Mouse (Mus musculus): Measurements from ENCODE around the gene Bdp1. TPM values are rescaled to one million over a fixed set of nuclear protein-coding genes. Genes with fewer than 3 reads are reported as not detected.
"Not testable (repeated sequence)": the region's sequence is repeated elsewhere in the genome, so short reads cannot be mapped to it uniquely, and the experiment has no call there.

Gene Bdp1
- polyA plus RNA-seq, 1 experiment from 2014 or later = 32.4 TPM

DNA sequence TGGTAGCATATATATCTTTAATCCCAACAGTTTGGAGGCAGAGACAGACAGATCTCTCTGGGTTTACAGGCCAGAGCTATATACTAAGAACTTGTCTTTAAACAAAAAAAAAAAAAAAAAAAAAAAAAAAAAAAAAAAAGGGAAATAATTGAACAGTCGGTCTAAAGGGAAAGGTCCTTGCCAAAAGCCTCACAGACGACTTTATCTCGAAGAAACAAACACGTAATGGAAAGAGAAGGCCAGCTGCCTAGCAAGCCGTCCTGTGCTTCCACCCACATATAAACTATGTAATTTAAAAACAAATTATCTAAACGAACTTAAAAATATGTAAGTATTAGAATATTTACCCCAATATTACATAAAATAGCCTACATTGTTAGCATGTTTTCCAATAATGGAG is 36.0 kb downstream of the Bdp1 start:
- Histone ChIP-seq H3K4me1 (no peaks in the 10 kb centered on the region), H3K9ac (no peak overlapping the region), H3K4me2 (replicated peaks) (no peak overlapping the region), H3K9me3 (replicated peaks) (no peaks in the 10 kb centered on the region), H3K27me3 (no peaks in the 10 kb centered on the region), H3K36me3 (peaks cover 65% of the 10 kb centered on the region), H3K4me3 (no peak overlapping the region), H3K27ac (no peak overlapping the region)
- no peak for ATAC-seq (ENCODE audit: low FRiP score)
- WGBS = 89% methylated on average over 6 of the region's 6 CpGs

DNA sequence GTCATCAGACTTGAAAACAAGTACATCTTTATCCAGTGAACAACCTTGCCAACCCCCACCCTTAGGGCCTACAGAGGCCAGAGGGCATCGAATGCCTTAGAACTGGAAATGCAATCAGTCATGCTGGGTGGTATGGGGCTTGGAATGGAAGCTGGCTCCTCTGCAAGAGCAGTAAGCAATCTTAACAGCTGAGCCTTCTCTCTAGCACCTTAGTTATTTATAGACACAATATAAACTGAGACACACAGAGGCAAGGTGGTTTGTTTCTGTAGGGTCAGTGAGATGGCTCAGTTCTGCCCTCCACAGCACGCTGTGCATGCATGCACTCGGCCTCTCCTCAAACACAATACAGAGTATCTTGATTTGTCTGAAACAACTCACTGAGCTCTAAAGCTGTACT is 39.9 kb downstream of the Bdp1 start:
- no peak for ATAC-seq (ENCODE audit: low FRiP score)
- Histone ChIP-seq H3K4me2 (replicated peaks) (no peak overlapping the region), H3K27me3 (no peaks in the 10 kb centered on the region), H3K9me3 (replicated peaks) (no peaks in the 10 kb centered on the region), H3K9ac (no peak overlapping the region), H3K4me3 (no peak overlapping the region), H3K36me3 (peaks cover 60% of the 10 kb centered on the region), H3K4me1 (no peaks in the 10 kb centered on the region), H3K27ac (no peak overlapping the region)
- WGBS = 96% methylated on average over 3 of the region's 3 CpGs

DNA sequence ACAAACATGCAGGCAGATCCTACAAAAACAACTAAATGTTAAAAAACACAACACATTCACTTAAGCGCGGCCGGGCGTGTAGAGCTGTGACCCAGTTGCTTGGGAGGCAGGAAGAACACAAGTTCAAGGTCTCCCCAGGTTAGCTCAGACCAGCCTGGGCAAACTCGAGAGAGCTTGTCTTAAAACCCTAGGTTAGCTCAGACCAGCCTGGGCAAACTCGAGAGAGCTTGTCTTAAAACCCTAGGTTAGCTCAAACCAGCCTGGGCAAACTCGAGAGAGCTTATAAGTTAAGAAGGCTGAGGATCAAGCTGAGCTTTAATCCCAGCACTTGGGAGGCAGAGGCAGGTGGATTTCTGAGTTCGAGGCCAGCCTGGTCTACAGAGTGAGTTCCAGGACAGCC is 46.1 kb downstream of the Bdp1 start:
- not testable (repeated sequence) for ATAC-seq (ENCODE audit: low FRiP score); H3K9me3 ChIP-seq (replicated peaks)
- 95% methylated on average over 8 of the region's 8 CpGs for WGBS

DNA sequence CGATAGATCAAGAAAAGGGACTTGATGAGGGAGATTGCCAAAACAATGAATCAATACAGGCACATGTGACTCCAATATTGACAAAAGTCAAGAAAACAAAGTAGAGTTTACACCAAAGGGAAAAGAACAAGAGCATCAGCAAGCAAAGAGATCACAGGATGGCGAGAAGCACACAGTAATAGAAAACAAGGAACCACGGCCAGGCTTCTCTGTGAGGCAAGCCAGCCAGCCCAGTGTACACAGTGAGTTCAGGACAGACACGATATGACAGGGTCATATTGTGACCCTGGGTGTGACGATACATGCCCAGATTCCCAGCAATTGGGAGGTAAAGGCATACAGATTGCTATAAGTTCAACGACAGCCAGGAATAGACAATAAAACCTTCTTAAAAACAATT is 77.9 kb downstream of the Bdp1 start:
- 93% methylated on average over 6 of the region's 6 CpGs for WGBS
- Histone ChIP-seq H3K36me3 (peaks cover 71% of the 10 kb centered on the region), H3K4me2 (replicated peaks) (no peak overlapping the region)

More for the DNA sequence above, 46.1 kb downstream of the Bdp1 start:
- not testable (repeated sequence) for H3K4me3 ChIP-seq; H3K27me3 ChIP-seq; H3K4me2 ChIP-seq (replicated peaks); H3K27ac ChIP-seq; H3K9ac ChIP-seq; H3K4me1 ChIP-seq
- peaks cover 76% of the 10 kb centered on the region for H3K36me3 ChIP-seq

DNA sequence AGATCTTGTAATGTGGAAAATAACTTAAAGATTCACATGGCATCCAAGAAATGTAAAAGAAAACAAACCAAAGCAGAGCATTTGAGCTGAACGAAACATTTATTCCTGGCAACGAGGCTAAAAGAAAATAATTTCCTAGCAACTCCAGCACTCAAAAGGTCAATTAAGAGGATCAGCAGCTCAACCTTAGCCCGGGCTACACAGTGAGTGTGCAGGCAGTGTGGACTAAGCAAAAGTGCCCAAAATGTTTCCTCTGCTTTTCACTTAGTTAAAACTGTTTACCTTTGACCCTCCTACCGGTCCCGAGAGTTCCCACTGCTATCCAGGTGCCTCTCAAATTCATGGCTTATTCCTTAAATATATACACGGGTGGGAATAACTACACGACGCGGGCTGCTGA is 87.0 kb downstream of the Bdp1 start:
- Histone ChIP-seq H3K9ac (no peak overlapping the region), H3K27ac (no peak overlapping the region), H3K27me3 (no peaks in the 10 kb centered on the region), H3K4me3 (no peak overlapping the region), H3K4me1 (peaks cover 23% of the 10 kb centered on the region), H3K4me2 (replicated peaks) (no peak overlapping the region), H3K36me3 (peaks cover 12% of the 10 kb centered on the region), H3K9me3 (replicated peaks) (no peaks in the 10 kb centered on the region)
- WGBS = 93% methylated on average over 9 of the region's 9 CpGs
- ATAC-seq (ENCODE audit: low FRiP score) = no peak

More for the DNA sequence above, 77.9 kb downstream of the Bdp1 start:
- no peak overlapping the region for H3K9ac ChIP-seq
- ATAC-seq (ENCODE audit: low FRiP score) = no peak
- H3K4me1 ChIP-seq = no peaks in the 10 kb centered on the region
- no peaks in the 10 kb centered on the region for H3K9me3 ChIP-seq (replicated peaks)
- no peak overlapping the region for H3K27ac ChIP-seq
- no peaks in the 10 kb centered on the region for H3K27me3 ChIP-seq
- H3K4me3 ChIP-seq = no peak overlapping the region

DNA sequence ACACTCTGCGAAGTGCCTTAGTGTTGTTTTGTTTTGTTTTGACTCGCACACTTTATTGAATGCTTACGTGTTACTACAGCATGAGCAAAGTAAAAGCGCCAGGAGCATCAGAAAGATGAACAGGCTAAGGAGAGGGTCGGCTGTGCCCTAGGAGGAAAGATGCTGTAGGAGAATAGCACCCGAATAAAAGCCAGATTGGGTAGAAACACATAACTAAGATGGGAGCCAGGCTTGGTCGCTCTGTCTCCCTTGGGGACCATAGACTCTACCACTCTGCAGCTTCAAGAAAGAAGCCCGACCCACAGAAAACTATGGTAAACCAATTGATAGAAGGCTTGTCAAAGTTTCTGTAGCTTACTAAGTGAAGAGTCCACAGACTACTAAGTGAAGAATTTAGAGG is 87.9 kb downstream of the Bdp1 start:
- H3K4me2 ChIP-seq (replicated peaks) = peak overlapping the region; percentile 81
- no peaks in the 10 kb centered on the region for H3K9me3 ChIP-seq (replicated peaks)
- H3K4me3 ChIP-seq = peak overlapping the region; percentile 63
- H3K9ac ChIP-seq = peak overlapping the region; percentile 64
- peaks cover 23% of the 10 kb centered on the region for H3K4me1 ChIP-seq
- peak; percentile 54 for ATAC-seq (ENCODE audit: low FRiP score)
- peak overlapping the region; percentile 40 for H3K27ac ChIP-seq
- H3K27me3 ChIP-seq = no peaks in the 10 kb centered on the region
- H3K36me3 ChIP-seq = peaks cover 9% of the 10 kb centered on the region
- 13% methylated on average over 8 of the region's 8 CpGs for WGBS

DNA sequence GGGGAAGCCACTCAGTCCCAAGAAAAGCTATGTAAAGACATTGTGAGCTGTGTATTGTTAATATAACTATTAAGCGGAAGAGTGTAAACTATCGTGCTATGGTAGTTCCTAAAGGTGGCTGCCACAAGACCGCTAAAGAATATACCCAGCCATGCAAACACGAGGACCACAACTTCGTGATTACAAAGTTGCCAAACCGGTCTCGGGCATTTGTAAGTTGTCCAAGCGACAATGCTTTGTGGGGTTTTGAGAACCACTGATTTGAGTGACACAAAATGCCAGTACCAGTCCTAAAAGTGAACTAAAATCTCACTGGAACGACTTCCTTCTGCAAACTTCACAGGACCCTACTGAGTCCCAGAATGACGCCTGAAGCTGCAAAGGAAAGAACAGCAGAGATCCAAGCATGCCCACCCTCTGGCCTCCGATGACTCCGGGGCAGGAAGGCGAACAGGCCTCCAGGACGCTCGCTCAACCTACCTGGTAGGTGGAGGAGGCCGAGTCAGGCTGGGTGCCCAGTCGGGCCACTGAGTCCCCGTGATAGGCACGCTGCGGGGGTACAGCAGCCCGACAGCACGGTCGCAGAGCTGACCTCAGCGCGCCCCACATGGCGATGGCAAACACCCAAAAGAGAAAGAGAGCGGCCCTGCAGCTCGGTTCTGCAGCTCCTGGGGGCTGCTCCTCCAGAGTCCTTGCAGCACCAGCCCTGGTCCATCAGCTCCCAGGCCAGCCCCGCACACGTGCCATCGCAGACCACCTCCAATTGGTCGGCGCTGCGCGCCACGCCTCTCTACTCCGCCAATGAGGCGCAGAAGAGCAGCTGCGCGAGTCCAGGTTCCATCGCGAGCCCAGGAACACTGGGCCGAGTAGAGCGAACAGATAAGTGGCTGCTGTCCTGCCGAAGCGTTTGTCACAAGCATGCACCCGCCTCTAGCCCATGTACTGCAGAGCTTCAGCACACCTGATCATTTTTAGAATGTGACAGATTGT is 88.7 kb downstream of the Bdp1 start, which contains the start of gene Mccc2:
TSS of gene Mccc2 (minus strand) at position 734 of the 990 bp plus-strand sequence.
- H3K27ac ChIP-seq = peak within 1 kb of the TSS; percentile 40
- no peaks in the 10 kb centered on the region for H3K9me3 ChIP-seq (replicated peaks)
- H3K9ac ChIP-seq = peak within 1 kb of the TSS; percentile 74
- peak within 1 kb of the TSS; percentile 63 for H3K4me3 ChIP-seq
- peaks cover 5% of the 10 kb centered on the region; the same call in 1 of the 2 replicates for H3K36me3 ChIP-seq
- H3K4me2 ChIP-seq (replicated peaks) = peak within 1 kb of the TSS; percentile 81
- H3K27me3 ChIP-seq = no peaks in the 10 kb centered on the region
- WGBS = 4% methylated on average over 47 of the region's 47 CpGs
- peaks cover 23% of the 10 kb centered on the region for H3K4me1 ChIP-seq
- peak; percentile 100 for ATAC-seq (ENCODE audit: low FRiP score)

DNA sequence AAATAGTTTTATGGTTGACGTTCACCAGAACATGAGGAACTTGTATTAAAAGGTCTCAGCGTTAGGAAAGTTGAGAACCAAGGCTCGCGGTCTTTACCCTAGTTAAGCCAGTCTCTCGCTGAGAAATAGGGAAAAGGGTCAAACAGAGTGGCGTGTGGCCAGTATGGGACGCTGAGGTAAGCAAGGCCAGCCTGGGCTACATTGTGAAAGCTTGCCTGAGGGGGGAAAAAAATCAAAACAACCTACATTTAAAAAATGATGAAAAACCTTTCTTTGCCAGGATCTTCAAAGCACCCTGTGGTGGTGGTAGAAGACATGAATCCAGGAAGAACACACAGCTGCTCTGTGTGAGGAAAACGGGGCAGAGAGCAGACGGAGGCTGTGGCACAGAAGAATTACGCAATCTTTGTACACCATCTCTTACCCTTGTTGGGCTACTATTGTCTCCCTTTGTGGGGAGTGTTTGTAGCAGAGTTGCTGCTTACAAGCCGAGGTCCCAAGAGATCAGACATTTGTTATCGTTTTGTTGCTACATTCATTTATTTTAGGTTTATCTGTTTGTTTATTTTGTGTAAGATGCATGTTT is 97.9 kb downstream of the Bdp1 start:
- WGBS = 91% methylated on average over 12 of the region's 12 CpGs
- no peak overlapping the region for H3K27ac ChIP-seq
- H3K9me3 ChIP-seq (replicated peaks) = no peaks in the 10 kb centered on the region
- no peak overlapping the region for H3K4me3 ChIP-seq
- peaks cover 5% of the 10 kb centered on the region; the same call in 1 of the 2 replicates for H3K4me1 ChIP-seq
- H3K4me2 ChIP-seq (replicated peaks) = no peak overlapping the region
- no peak for ATAC-seq (ENCODE audit: low FRiP score)
- H3K36me3 ChIP-seq = no peaks in the 10 kb centered on the region
- H3K27me3 ChIP-seq = no peaks in the 10 kb centered on the region
- H3K9ac ChIP-seq = no peak overlapping the region

DNA sequence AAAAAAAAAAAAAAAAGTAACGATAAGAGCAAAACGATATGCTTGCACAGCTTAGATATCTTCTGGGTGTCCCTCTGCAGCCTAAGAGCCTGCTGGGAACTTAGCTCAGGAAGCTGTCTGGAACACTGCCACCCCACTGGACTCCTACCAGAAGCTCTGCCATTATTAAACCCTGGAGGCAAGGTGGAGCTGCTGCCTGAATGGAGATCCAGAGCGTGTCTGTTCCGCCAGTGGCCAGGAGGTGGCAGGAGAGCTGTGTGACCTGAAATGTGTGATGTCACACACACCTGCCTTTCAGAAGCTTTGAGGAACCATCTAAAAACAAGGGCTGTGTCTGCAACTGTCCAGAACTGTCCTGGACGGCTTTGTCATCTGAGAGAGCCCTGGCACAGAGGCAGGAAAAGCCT is 102.1 kb downstream of the Bdp1 start:
- H3K4me2 ChIP-seq (replicated peaks) = no peak overlapping the region
- peaks cover 5% of the 10 kb centered on the region; the same call in 1 of the 2 replicates for H3K4me1 ChIP-seq
- WGBS = 43% methylated on average over 5 of the region's 5 CpGs
- H3K27ac ChIP-seq = no peak overlapping the region
- H3K9me3 ChIP-seq (replicated peaks) = no peaks in the 10 kb centered on the region
- no peaks in the 10 kb centered on the region for H3K27me3 ChIP-seq
- H3K36me3 ChIP-seq = no peaks in the 10 kb centered on the region
- no peak for ATAC-seq (ENCODE audit: low FRiP score)
- H3K4me3 ChIP-seq = no peak overlapping the region
- no peak overlapping the region for H3K9ac ChIP-seq

DNA sequence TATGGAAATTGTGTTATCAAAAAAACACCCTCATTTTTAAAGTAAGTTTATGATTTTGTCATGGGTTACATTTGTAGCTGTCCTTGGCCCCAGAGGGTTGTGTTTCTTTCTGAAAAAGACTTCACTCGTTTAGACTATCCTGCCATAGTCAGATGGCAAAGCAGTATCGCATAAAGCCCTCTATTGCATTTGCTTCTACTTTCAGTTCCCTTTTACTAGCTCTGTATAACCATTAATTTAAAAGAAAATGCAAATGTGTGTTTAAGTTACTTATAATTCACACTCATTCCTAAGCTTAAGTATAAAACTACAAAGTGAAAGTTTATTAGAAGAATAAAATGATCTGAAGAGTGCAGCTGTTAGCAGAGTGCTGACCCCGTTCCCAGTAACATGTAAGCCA is 104.8 kb downstream of the Bdp1 start:
- Histone ChIP-seq H3K4me3 (no peak overlapping the region), H3K4me2 (replicated peaks) (no peak overlapping the region), H3K9me3 (replicated peaks) (no peaks in the 10 kb centered on the region), H3K9ac (no peak overlapping the region), H3K4me1 (peaks cover 5% of the 10 kb centered on the region; the same call in 1 of the 2 replicates), H3K27me3 (no peaks in the 10 kb centered on the region), H3K27ac (no peak overlapping the region), H3K36me3 (no peaks in the 10 kb centered on the region)
- 91% methylated on average over 3 of the region's 3 CpGs for WGBS
- ATAC-seq (ENCODE audit: low FRiP score) = no peak

DNA sequence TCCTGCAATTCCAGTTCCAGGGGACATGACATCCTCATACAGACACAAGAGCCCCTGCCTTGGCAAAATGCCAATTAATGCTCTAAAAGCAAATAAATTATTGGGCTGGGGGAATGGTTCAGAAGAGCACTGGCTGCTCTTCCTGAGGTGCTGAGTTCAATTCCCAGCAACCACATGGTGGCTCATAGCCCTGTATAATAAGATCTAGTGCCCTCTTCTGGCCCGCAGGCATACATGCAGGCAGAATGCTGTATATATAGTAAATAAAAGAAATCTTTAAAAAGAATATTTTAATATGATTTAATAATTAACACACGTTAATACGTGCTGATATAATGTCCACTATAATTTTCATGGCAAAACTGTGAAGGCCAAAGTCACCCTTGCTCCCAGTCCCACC is 105.8 kb downstream of the Bdp1 start:
- no peak overlapping the region for H3K27ac ChIP-seq
- WGBS = 79% methylated on average over 3 of the region's 3 CpGs
- no peak overlapping the region for H3K4me2 ChIP-seq (replicated peaks)
- no peak overlapping the region for H3K4me3 ChIP-seq
- ATAC-seq (ENCODE audit: low FRiP score) = no peak
- no peaks in the 10 kb centered on the region for H3K27me3 ChIP-seq
- H3K9me3 ChIP-seq (replicated peaks) = no peaks in the 10 kb centered on the region
- peaks cover 5% of the 10 kb centered on the region; the same call in 1 of the 2 replicates for H3K4me1 ChIP-seq
- H3K9ac ChIP-seq = no peak overlapping the region
- H3K36me3 ChIP-seq = no peaks in the 10 kb centered on the region

DNA sequence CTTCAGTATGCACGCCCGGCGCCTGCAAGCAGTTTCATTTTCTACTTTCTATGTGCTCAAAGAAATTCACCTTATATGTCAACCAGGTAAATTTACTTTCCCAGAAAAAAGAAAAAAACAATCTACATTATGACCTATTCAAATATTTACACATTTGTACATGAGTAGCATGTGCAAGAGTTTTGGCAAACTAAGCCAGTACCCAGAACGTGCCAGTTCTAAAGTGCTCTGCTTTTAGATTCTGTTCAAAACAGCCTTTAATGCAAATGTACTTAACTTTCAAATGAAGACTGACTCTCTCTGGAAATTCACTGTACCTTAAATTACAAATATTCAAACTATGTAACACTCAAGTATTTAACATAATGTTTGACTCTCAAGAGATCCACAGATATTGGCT is 114.3 kb downstream of the Bdp1 start:
- no peaks in the 10 kb centered on the region for H3K4me1 ChIP-seq

More for the DNA sequence above, 114.3 kb downstream of the Bdp1 start:
- H3K27ac ChIP-seq = no peak overlapping the region
- H3K4me2 ChIP-seq (replicated peaks) = no peak overlapping the region
- no peaks in the 10 kb centered on the region for H3K9me3 ChIP-seq (replicated peaks)
- no peaks in the 10 kb centered on the region for H3K27me3 ChIP-seq
- no peak overlapping the region for H3K9ac ChIP-seq
- WGBS = 96% methylated on average over 4 of the region's 4 CpGs
- ATAC-seq (ENCODE audit: low FRiP score) = no peak
- H3K36me3 ChIP-seq = peaks cover 26% of the 10 kb centered on the region; the same call in 1 of the 2 replicates
- no peak overlapping the region for H3K4me3 ChIP-seq

Measured in hindbrain, embryonic 12.5 days (tissue).